Mouse (Mus musculus) large intestine, adult 2 months (tissue): ENCODE measurements around the gene Hdac11. TPM values are rescaled to one million over a fixed set of nuclear protein-coding genes. Genes with fewer than 3 reads are reported as not detected.

ENCODE experiments used
- DNase-seq: peaks from one replicate; pipeline ENCODE4 v3.0.0-alpha.2; 2012; ENCODE audit warnings: low read depth, low spot score
- WGBS: fragments of 180-500 bp; shearing (Covaris S2); methylation state at CpG from one replicate; pipeline ENCODE4 v1.1.7; 2018; 5-methylcytosine and 5-hydroxymethylcytosine counted together
- polyA plus RNA-seq: library from polyadenylated mRNA; depleted of rRNA; stranded (reverse); fragments of >200 nt; gene quantifications from 2 replicates; pipeline ENCODE4 v1.2.3, GENCODE M21; 2012

The Hdac11 gene
- polyA plus RNA-seq, 1 experiment: 16.7 TPM

- DNase-seq: no peak
These were observed 6.9 kb downstream of the Hdac11 start for GRCm38 (mm10) chr6:91163195-91163911.

GRCm38 (mm10) chr6:91164584-91164983, 8.1 kb downstream of the Hdac11 start:
- 93% methylated on average over 2 of the region's 2 CpGs for WGBS
- DNase-seq: no peak

More at GRCm38 (mm10) chr6:91163195-91163911, 6.9 kb downstream of the Hdac11 start:
- WGBS: 85% methylated on average over 5 of the region's 5 CpGs

GRCm38 (mm10) chr6:91165210-91165609, 8.7 kb downstream of the Hdac11 start:
- 40% methylated on average over 3 of the region's 3 CpGs for WGBS
- no peak for DNase-seq

GRCm38 (mm10) chr6:91167828-91168227, 11.4 kb downstream of the Hdac11 start:
- no peak for DNase-seq
- 76% methylated on average over 3 of the region's 3 CpGs for WGBS

GRCm38 (mm10) chr6:91169129-91169528, 12.7 kb downstream of the Hdac11 start:
- 91% methylated on average over 8 of the region's 8 CpGs for WGBS
- no peak for DNase-seq

- WGBS: 76% methylated on average over 3 of the region's 3 CpGs
- no peak for DNase-seq
These were observed 15.0 kb downstream of the Hdac11 start for GRCm38 (mm10) chr6:91171396-91171895.

- 54% methylated on average over 2 of the region's 2 CpGs for whole genome bisulfite sequencing
- no peak for DNase-seq
These were observed 15.9 kb downstream of the Hdac11 start for GRCm38 (mm10) chr6:91172381-91172780.

- WGBS: 54% methylated on average over 7 of the region's 7 CpGs
- DNase-seq: no peak
These were observed 16.9 kb downstream of the Hdac11 start for GRCm38 (mm10) chr6:91173221-91173880.

GRCm38 (mm10) chr6:91174211-91174610, 17.7 kb downstream of the Hdac11 start:
- no peak for DNase-seq
- 77% methylated on average over 3 of the region's 3 CpGs for WGBS

GRCm38 (mm10) chr6:91180767-91181171, 24.3 kb downstream of the Hdac11 start:
- WGBS: 46% methylated on average over 9 of the region's 9 CpGs

GRCm38 (mm10) chr6:91181320-91181719, 24.9 kb downstream of the Hdac11 start:
- no peak for DNase-seq
- WGBS: 52% methylated on average over 2 of the region's 2 CpGs

More at GRCm38 (mm10) chr6:91180767-91181171, 24.3 kb downstream of the Hdac11 start:
- DNase-seq: no peak

GRCm38 (mm10) chr6:91182075-91182490, 25.6 kb downstream of the Hdac11 start:
- DNase-seq: no peak
- 36% methylated on average over 4 of the region's 4 CpGs for WGBS

GRCm38 (mm10) chr6:91183041-91183440, 26.6 kb downstream of the Hdac11 start:
- WGBS: 51% methylated on average over 1 of the region's 1 CpGs
- no peak for DNase-seq

GRCm38 (mm10) chr6:91183980-91184379, 27.5 kb downstream of the Hdac11 start:
- 49% methylated on average over 2 of the region's 2 CpGs for WGBS
- DNase-seq: no peak

- DNase-seq: no peak
- 60% methylated on average over 3 of the region's 3 CpGs for WGBS
These were observed 28.3 kb downstream of the Hdac11 start for GRCm38 (mm10) chr6:91184776-91185175.

GRCm38 (mm10) chr6:91185502-91185901, 29.0 kb downstream of the Hdac11 start:
- 78% methylated on average over 5 of the region's 5 CpGs for WGBS

GRCm38 (mm10) chr6:91186161-91186931, 29.9 kb downstream of the Hdac11 start:
- WGBS: 46% methylated on average over 4 of the region's 4 CpGs
- DNase-seq: no peak

More at GRCm38 (mm10) chr6:91185502-91185901, 29.0 kb downstream of the Hdac11 start:
- DNase-seq: no peak

GRCm38 (mm10) chr6:91186934-91187333, 30.5 kb downstream of the Hdac11 start:
- 65% methylated on average over 6 of the region's 6 CpGs for WGBS
- DNase-seq: no peak

GRCm38 (mm10) chr6:91187871-91188270, 31.4 kb downstream of the Hdac11 start:
- no peak for DNase-seq

GRCm38 (mm10) chr6:91189971-91190370, 33.5 kb downstream of the Hdac11 start:
- 90% methylated on average over 6 of the region's 6 CpGs for WGBS
- DNase-seq: no peak

More at GRCm38 (mm10) chr6:91187871-91188270, 31.4 kb downstream of the Hdac11 start:
- 57% methylated on average over 3 of the region's 3 CpGs for WGBS
